Mouse (Mus musculus) C2C12 (cell line): Measurements from ENCODE around the gene Grk3.

Experiments
- CTCF ChIP-seq: IDR thresholded peaks from one replicate; pipeline ENCODE4 v1.5.1; 2011; ENCODE audit not compliant: control insufficient read depth, insufficient read depth, insufficient read length
- MAX ChIP-seq: IDR thresholded peaks from one replicate; pipeline ENCODE4 v1.6.1; 2011; ENCODE audit warnings: mild to moderate bottlenecking, control low read depth
- MYOD1 ChIP-seq: IDR thresholded peaks from one replicate; pipeline ENCODE4 v1.6.1; 2011; ENCODE audit warnings: low read depth; ENCODE audit not compliant: control insufficient read depth, insufficient read length
- MYOG ChIP-seq: IDR thresholded peaks from one replicate; pipeline ENCODE4 v1.6.1; 2011; ENCODE audit not compliant: control insufficient read depth, insufficient read length; ENCODE audit errors: extremely low read depth
- USF1 ChIP-seq: IDR thresholded peaks from one replicate; pipeline ENCODE4 v1.6.1; 2011; ENCODE audit warnings: low read depth, mild to moderate bottlenecking, control low read depth, moderate library complexity

DNA sequence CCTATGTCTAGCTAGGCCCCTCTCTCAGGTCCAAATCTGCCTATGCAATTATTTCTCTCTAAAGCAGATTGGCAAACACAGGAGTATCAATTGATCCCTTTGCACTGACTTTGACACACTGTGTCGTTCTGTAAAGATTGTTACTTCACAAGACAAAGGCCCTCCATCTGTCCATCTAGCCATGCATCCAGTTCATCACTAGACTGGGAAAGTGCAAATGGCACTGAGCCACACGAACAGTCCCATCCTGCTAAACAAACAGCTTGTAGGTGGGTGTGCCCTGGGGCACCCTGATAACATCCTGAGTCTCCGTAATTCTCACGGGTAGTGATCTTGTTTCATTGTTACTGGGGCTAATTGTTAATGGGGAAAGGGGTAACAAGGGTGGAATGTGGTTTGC is 52.1 kb downstream of the Grk3 start:
- TF ChIP-seq MYOD1 (no peak), CTCF (no peak), USF1 (no peak), MAX (no peak), MYOG (no peak)
